11 mouse cellular contexts compared by ENCODE assay signal in genomic region chr11:103810631-103811030, GRCm38 (mm10). TPM values are rescaled to one million over a fixed set of nuclear protein-coding genes. Genes with fewer than 3 reads are reported as not detected.
A peak's percentile ranks its signal among the peaks of the same experiment; 100 is the strongest.
DNase-seq lines count a peak whose midpoint lies in the region; ATAC-seq and TF ChIP-seq lines count a peak whose summit lies in the region.
"Had no signal": no experiment of that assay in that cellular context is flagged by ENCODE, and none has a peak within 500 bp of the region (broad histone marks: within the 10 kb centered on the region; RNA-seq: fewer than 3 reads in every experiment).

No protein-coding gene starts in this region.

- DNase-seq in heart, embryonic 10.5 days (ENCODE audit: low spot score): no peak
- DNase-seq in heart, adult 9 months (ENCODE audit: low spot score in 2 of 2): no peak
- DNase-seq in hindbrain, embryonic 11.5 days (ENCODE audit: low spot score): no peak
- no peak for DNase-seq in liver, postnatal 0 days
- no peak for DNase-seq in thymus, postnatal 4 days
- DNase-seq in cerebellum, adult 18-20 months: no peak
- DNase-seq: B cell, adult 2 months; kidney, adult 11 months; lung, postnatal 36 days had no signal

- H3K36me3 ChIP-seq in heart, embryonic 10.5 days: no peaks in the 10 kb centered on the region
- H3K36me3 ChIP-seq in ES-Bruce4 (ENCODE audit: control insufficient read depth, insufficient read depth, low read length, poor library complexity, severe bottlenecking): no peaks in the 10 kb centered on the region
- H3K36me3 ChIP-seq in hindbrain, embryonic 11.5 days (ENCODE audit: control insufficient read depth, insufficient read depth, low read length): no peaks in the 10 kb centered on the region
- H3K36me3 ChIP-seq in liver, postnatal 0 days (replicated peaks; ENCODE audit: insufficient read depth, low read length): no peaks in the 10 kb centered on the region

- H3K4me1 ChIP-seq in heart, embryonic 10.5 days: peaks cover 32% of the 10 kb centered on the region
- peaks cover 2% of the 10 kb centered on the region for H3K4me1 ChIP-seq in ES-Bruce4 (ENCODE audit: control insufficient read depth, insufficient read depth, low read length)
- peaks cover 19% of the 10 kb centered on the region for H3K4me1 ChIP-seq in hindbrain, embryonic 11.5 days (replicated peaks; ENCODE audit: control insufficient read depth, insufficient read depth, low read length)
- H3K4me1 ChIP-seq in liver, postnatal 0 days (ENCODE audit: insufficient read depth): no peaks in the 10 kb centered on the region

- 0 out of 2 replicates have a peak overlapping the region, but pooled peaks have one; percentile 53 for H3K9ac ChIP-seq in ES-Bruce4 (ENCODE audit: low read depth, poor library complexity, severe bottlenecking)
- H3K9ac ChIP-seq in hindbrain, embryonic 11.5 days (ENCODE audit: low read depth, low read length): peak overlapping the region; percentile 75; the same call in 1 of the 2 replicates
- no peak overlapping the region for H3K9ac ChIP-seq in liver, postnatal 0 days (replicated peaks)

- no peak for TF ChIP-seq EP300 in ES-Bruce4 (IDR thresholded peaks at IDR 0.05; ENCODE audit: insufficient read depth, low read depth, low read length)
- no peak for TF ChIP-seq EP300 in liver, postnatal 0 days (IDR thresholded peaks at IDR 0.05; ENCODE audit: low read depth)

- H3K9me3 ChIP-seq in heart, embryonic 10.5 days: no peaks in the 10 kb centered on the region
- H3K9me3 ChIP-seq in ES-Bruce4 (replicated peaks; ENCODE audit: control insufficient read depth, insufficient read depth, low read length, poor library complexity, severe bottlenecking): 0 out of 2 replicates have a peak, but pooled peaks cover 5% of the 10 kb centered on the region
- no peaks in the 10 kb centered on the region for H3K9me3 ChIP-seq in hindbrain, embryonic 11.5 days (ENCODE audit: control insufficient read depth, low read length)
- H3K9me3 ChIP-seq in liver, postnatal 0 days (ENCODE audit: low read length): no peaks in the 10 kb centered on the region

- TF ChIP-seq POLR2A in ES-Bruce4 (IDR thresholded peaks at IDR 0.05; ENCODE audit: insufficient read depth, low read length): no peak

- H3K4me2 ChIP-seq in hindbrain, embryonic 11.5 days (replicated peaks; ENCODE audit: low read depth, low read length): peak overlapping the region; percentile 92
- H3K4me2 ChIP-seq in liver, postnatal 0 days (ENCODE audit: low read depth, low read length): peak overlapping the region; percentile 76

- 23% methylated on average over 12 of the region's 12 CpGs for WGBS in heart, embryonic 10.5 days
- WGBS in hindbrain, embryonic 11.5 days: 12% methylated on average over 12 of the region's 12 CpGs
- 25% methylated on average over 12 of the region's 12 CpGs for WGBS in liver, postnatal 0 days (ENCODE audit: insufficient replicate concordance)

- no peak overlapping the region for H3K27ac ChIP-seq in heart, embryonic 10.5 days
- H3K27ac ChIP-seq in ES-Bruce4 (ENCODE audit: insufficient read depth, low read length): no peak overlapping the region
- peak overlapping the region; percentile 83 for H3K27ac ChIP-seq in hindbrain, embryonic 11.5 days (ENCODE audit: low read depth, low read length)
- H3K27ac ChIP-seq in liver, postnatal 0 days (ENCODE audit: low read depth): no peak overlapping the region

- peak overlapping the region; percentile 73 for H3K4me3 ChIP-seq in heart, embryonic 10.5 days
- H3K4me3 ChIP-seq in ES-Bruce4 (ENCODE audit: low read depth, low read length): peak overlapping the region; percentile 36
- peak overlapping the region; percentile 47 for H3K4me3 ChIP-seq in hindbrain, embryonic 11.5 days (ENCODE audit: low read depth, low read length)
- H3K4me3 ChIP-seq in liver, postnatal 0 days (ENCODE audit: low read depth, low read length): no peak overlapping the region

- no peak for TF ChIP-seq CTCF in ES-Bruce4 (IDR thresholded peaks at IDR 0.05; ENCODE audit: low read depth, low read length)
- TF ChIP-seq CTCF in liver, postnatal 0 days (IDR thresholded peaks at IDR 0.05; ENCODE audit: low read depth): no peak

- H3K27me3 ChIP-seq in heart, embryonic 10.5 days (ENCODE audit: insufficient read depth, poor library complexity, severe bottlenecking): peaks cover 92% of the 10 kb centered on the region
- H3K27me3 ChIP-seq in ES-Bruce4 (ENCODE audit: control insufficient read depth, insufficient read depth, low read length, poor library complexity, severe bottlenecking): peaks cover 15% of the 10 kb centered on the region
- peaks cover 29% of the 10 kb centered on the region; the same call in 1 of the 2 replicates for H3K27me3 ChIP-seq in hindbrain, embryonic 11.5 days (ENCODE audit: control insufficient read depth, insufficient read depth, low read length)
- peaks cover 55% of the 10 kb centered on the region for H3K27me3 ChIP-seq in liver, postnatal 0 days (ENCODE audit: insufficient read depth, low read length)

- no peak; the same call in 1 of the 2 replicates for ATAC-seq in hindbrain, embryonic 11.5 days (ENCODE audit: low FRiP score)
- ATAC-seq in liver, postnatal 0 days: no peak
- ATAC-seq in activated CD4-positive, CD25-positive, alpha-beta regulatory T cell, adult 4 months: no peak

RNA-seq across cellular contexts. Expression of gene Wnt3, which starts 36.7 kb away (rescaled TPM):
- 0.28 and 1.5 TPM in 2 replicates for polyA plus RNA-seq in heart, embryonic 10.5 days (2016; fragmentation: Nextera tagmentation; extraction: Ambion mirVana)
- polyA plus RNA-seq in ES-Bruce4 (2011; ENCODE audit: insufficient read depth, insufficient read length, low read depth, missing spikeins): 10.4 and 13.6 TPM in 2 replicates
- 9.8 and 10.8 TPM in 2 replicates for polyA plus RNA-seq in hindbrain, embryonic 11.5 days (2014; fragmentation: Nextera tagmentation; extraction: Ambion mirVana)
- polyA plus RNA-seq in liver, postnatal 0 days (2015; fragmentation: Nextera tagmentation; extraction: Ambion mirVana): not detected in 2 replicates
- polyA plus RNA-seq in activated CD4-positive, CD25-positive, alpha-beta regulatory T cell, adult 4 months (2017; shearing (Covaris generic)): 1 to 10 TPM; 1.4 to 2.9 TPM
